Mouse (Mus musculus) CH12.LX (cell line): ENCODE measurements around the gene Fryl. TPM values are rescaled to one million over a fixed set of nuclear protein-coding genes. Genes with fewer than 3 reads are reported as not detected.

Experiments used
- DNase-seq: peaks from one replicate; pipeline ENCODE4 v3.0.0-alpha.2; 2013; ENCODE audit errors: extremely low read depth
- H3K27ac ChIP-seq: 2 replicates; pipeline ENCODE4 v1.5.1; 2012; ENCODE audit warnings: low read depth, mild to moderate bottlenecking, control low read depth, moderate library complexity; ENCODE audit not compliant: insufficient read depth
- H3K27me3 ChIP-seq: replicated peaks from 2 replicates; pipeline ENCODE3; 2012; ENCODE audit warnings: inconsistent platforms
- H3K36me3 ChIP-seq, 2 experiments: replicated peaks in 1 of 2; 2 replicates each; pipeline versions ENCODE3 to v1.6.1; 2012; ENCODE audit warnings: inconsistent platforms in 1 of 2, low read length in 1 of 2, mild to moderate bottlenecking in 1 of 2, mixed read lengths in 1 of 2, moderate library complexity in 1 of 2; ENCODE audit not compliant: control insufficient read depth in 1 of 2, insufficient read depth in 1 of 2
- H3K4me1 ChIP-seq, 2 experiments: 2 replicates each; pipeline ENCODE4 v1.6.1; 2012; ENCODE audit warnings: inconsistent platforms in 1 of 2, moderate library complexity in 1 of 2; ENCODE audit not compliant: insufficient read depth in 2 of 2, control insufficient read depth in 1 of 2
- H3K4me2 ChIP-seq: 2 replicates; pipeline ENCODE4 v1.6.1; 2012; ENCODE audit warnings: low read depth, mild to moderate bottlenecking, control low read depth; ENCODE audit not compliant: poor library complexity, insufficient read depth, severe bottlenecking
- H3K4me3 ChIP-seq, 3 experiments: fragments of 150-350 bp in 1 of 3; sonication (generic) in 1 of 3; replicated peaks in 1 of 3; 2 replicates each; pipeline versions ENCODE3 to v1.5.1; 2011 to 2012; ENCODE audit warnings: low read depth in 2 of 3, low read length in 2 of 3, mild to moderate bottlenecking in 2 of 3, moderate library complexity in 2 of 3, control low read depth in 1 of 3, improper control_type of control experiment in 1 of 3, inconsistent platforms in 1 of 3, mixed read lengths in 1 of 3; ENCODE audit not compliant: poor library complexity in 1 of 3
- H3K79me2 ChIP-seq: replicated peaks from 2 replicates; pipeline ENCODE4 v1.6.1; 2012; ENCODE audit warnings: mild to moderate bottlenecking, moderate library complexity; ENCODE audit not compliant: control insufficient read depth, poor library complexity, insufficient read depth, severe bottlenecking; ENCODE audit errors: extremely low read depth
- H3K9ac ChIP-seq: 2 replicates; pipeline ENCODE4 v1.6.1; 2012; ENCODE audit warnings: low read depth, mild to moderate bottlenecking, control low read depth, moderate library complexity; ENCODE audit not compliant: insufficient read depth
- H3K9me3 ChIP-seq: replicated peaks from 2 replicates; pipeline ENCODE3; 2012; ENCODE audit warnings: low read length, inconsistent platforms, mixed read lengths
- CHD1 ChIP-seq: IDR thresholded peaks from 2 replicates; pipeline ENCODE4 v1.6.1; 2012; ENCODE audit warnings: low read depth, low read length, improper control_type of control experiment, inconsistent platforms
- CHD2 ChIP-seq: IDR thresholded peaks from 2 replicates; pipeline ENCODE4 v1.6.1; 2011; ENCODE audit warnings: low read length, improper control_type of control experiment
- E2F4 ChIP-seq: IDR thresholded peaks from 2 replicates; pipeline ENCODE4 v1.6.1; 2011; ENCODE audit warnings: low read depth, low read length, improper control_type of control experiment; ENCODE audit not compliant: insufficient replicate concordance
- ELF1 ChIP-seq: IDR thresholded peaks from 2 replicates; pipeline ENCODE4 v1.6.1; 2014; ENCODE audit warnings: low read depth, mild to moderate bottlenecking, inconsistent platforms, low read length, improper control_type of control experiment
- GABPA ChIP-seq: IDR thresholded peaks from 2 replicates; pipeline ENCODE4 v1.6.1; 2012; ENCODE audit warnings: low read depth, low read length, improper control_type of control experiment, inconsistent platforms; ENCODE audit not compliant: insufficient replicate concordance
- IRF4 ChIP-seq: IDR thresholded peaks from 2 replicates; pipeline ENCODE4 v1.6.1; 2014; ENCODE audit warnings: low read depth, mild to moderate bottlenecking, inconsistent platforms, low read length, improper control_type of control experiment
- KAT2A ChIP-seq: IDR thresholded peaks from 2 replicates; pipeline ENCODE4 v1.6.1; 2012; ENCODE audit warnings: low read length, improper control_type of control experiment, inconsistent platforms; ENCODE audit not compliant: insufficient replicate concordance
- MXI1 ChIP-seq: IDR thresholded peaks from 2 replicates; pipeline ENCODE4 v1.6.1; 2011; ENCODE audit warnings: mild to moderate bottlenecking, low read depth, low read length, improper control_type of control experiment
- NELFE ChIP-seq: IDR thresholded peaks from 2 replicates; pipeline ENCODE4 v1.6.1; 2011; ENCODE audit warnings: low read depth, low read length, improper control_type of control experiment
- POLR2A ChIP-seq: IDR thresholded peaks from 2 replicates; pipeline ENCODE4 v1.6.1; 2011; ENCODE audit warnings: low read depth, mild to moderate bottlenecking, improper control_type of control experiment, low read length
- RAD21 ChIP-seq: IDR thresholded peaks from 2 replicates; pipeline ENCODE4 v1.6.1; 2011; ENCODE audit warnings: low read depth, mild to moderate bottlenecking, low read length, improper control_type of control experiment, moderate library complexity
- RCOR1 ChIP-seq: conservative IDR thresholded peaks from 2 replicates; pipeline ENCODE4 v1.6.1; 2012; ENCODE audit warnings: low read depth, mild to moderate bottlenecking, inconsistent platforms, low read length, improper control_type of control experiment
- SIN3A ChIP-seq: IDR thresholded peaks from 2 replicates; pipeline ENCODE4 v1.6.1; 2012; ENCODE audit warnings: low read length, improper control_type of control experiment, inconsistent platforms
- TCF12 ChIP-seq: IDR thresholded peaks from 2 replicates; pipeline ENCODE4 v1.6.1; 2014; ENCODE audit warnings: low read depth, mild to moderate bottlenecking, inconsistent platforms, low read length, improper control_type of control experiment
- UBTF ChIP-seq: IDR thresholded peaks from 2 replicates; pipeline ENCODE4 v1.6.1; 2012; ENCODE audit warnings: low read depth, mild to moderate bottlenecking, inconsistent platforms, low read length, improper control_type of control experiment, moderate library complexity
- USF2 ChIP-seq: conservative IDR thresholded peaks from 2 replicates; pipeline ENCODE4 v1.6.1; 2011; ENCODE audit warnings: low read depth, low read length, improper control_type of control experiment
- ZNF384 ChIP-seq: IDR thresholded peaks from 2 replicates; pipeline ENCODE4 v1.6.1; 2012; ENCODE audit warnings: low read depth, low read length, improper control_type of control experiment, inconsistent platforms
- dilution Hi-C: fragments of 300-500 bp; cut with MboI; formaldehyde crosslinking; loops from 2 replicates; pipeline ENCODE4 v1.14.3; 2020; ENCODE audit warnings: low sequenced_read_pairs; ENCODE audit not compliant: extremely low pct_unique_long_range_greater_than_20kb, extremely low pct_ligation_motif_present
- in situ Hi-C: fragments of 300-500 bp; cut with MboI; formaldehyde crosslinking; loops from 3 replicates; pipeline ENCODE4 v1.14.3; 2019; ENCODE audit warnings: low sequenced_read_pairs, low pct_ligation_motif_present, low pct_unique_long_range_greater_than_20kb, mixed read lengths
- polyA plus RNA-seq: library from polyadenylated mRNA; unstranded; fragments of >175 nt; gene quantifications from 2 replicates; pipeline ENCODE4 v1.2.1, GENCODE M21; 2012; ENCODE audit warnings: low read depth; ENCODE audit not compliant: insufficient read length
- total RNA-seq, 2 experiments: library from RNA; depleted of rRNA; stranded (reverse); fragments of 300-350 nt in 1 of 2; fragments of >200 nt in 1 of 2; gene quantifications; 2 replicates each; pipeline ENCODE4 v1.2.3; 2012 to 2014

The Fryl gene
- total and polyA plus RNA-seq, 3 experiments = 23.2 to 38.4 (median 31.3) TPM

GRCm38 (mm10) chr5:73255321-73256251 lies 833 bp downstream of the Fryl start:
- TF ChIP-seq ZNF384 = no peak
- TF ChIP-seq UBTF = peak; percentile 93; the same call in 1 of the 2 replicates
- no peak for TF ChIP-seq CHD2
- no peak for TF ChIP-seq GABPA
- peak; percentile 48; the same call in 1 of the 2 replicates for TF ChIP-seq MXI1
- dilution Hi-C loops = no loop called here

GRCm38 (mm10) chr5:73254660-73255059 lies 1.8 kb downstream of the Fryl start:
- Histone ChIP-seq H3K4me1 (peaks cover 5 to 36% of the 10 kb centered on the region in 2 experiments; a peak in 3 of 4 replicates), H3K27me3 (no peaks in the 10 kb centered on the region), H3K27ac (no peak overlapping the region), H3K9ac (peak overlapping the region; percentile 90), H3K4me2 (peak overlapping the region; percentile 91)
- dilution Hi-C loops (no loop called here), in situ Hi-C loops (loop anchor here (10.0 kb wide), 1 partner anchor 50 kb away; no protein-coding TSS in a partner anchor)
- DNase-seq = no peak
- TF ChIP-seq CHD1 (no peak), RCOR1 (no peak), CHD2 (no peak), POLR2A (no peak), MXI1 (no peak), E2F4 (no peak), NELFE (no peak), KAT2A (no peak), RAD21 (no peak), IRF4 (no peak), ELF1 (no peak), TCF12 (no peak), USF2 (no peak), SIN3A (no peak)
- TF ChIP-seq, all 38 proteins: peak for 0
- Histone ChIP-seq H3K36me3 (peaks cover 0 to 13% of the 10 kb centered on the region in 2 experiments), H3K4me3 (peak overlapping the region; percentile 78 to 95 (median 94)), H3K9me3 (no peaks in the 10 kb centered on the region), H3K79me2 (peaks cover 43% of the 10 kb centered on the region)

More at GRCm38 (mm10) chr5:73255321-73256251, 833 bp downstream of the Fryl start:
- Histone ChIP-seq H3K27ac (peak overlapping the region; percentile 15; the same call in 1 of the 2 replicates), H3K4me2 (peak overlapping the region; percentile 91), H3K4me1 (peaks cover 5 to 32% of the 10 kb centered on the region in 2 experiments; a peak in 3 of 4 replicates), H3K9me3 (no peaks in the 10 kb centered on the region), H3K9ac (peak overlapping the region; percentile 90), H3K27me3 (no peaks in the 10 kb centered on the region), H3K36me3 (peaks cover 0 to 8% of the 10 kb centered on the region in 2 experiments), H3K4me3 (peak overlapping the region; percentile 78 to 95 (median 94)), H3K79me2 (peaks cover 43% of the 10 kb centered on the region)
- no peak for DNase-seq
- in situ Hi-C loops = loop anchor here (10.0 kb wide), 1 partner anchor 51 kb away; no protein-coding TSS in a partner anchor
